Mouse (Mus musculus): ENCODE results near the gene Plekho2. TPM values are rescaled to one million over a fixed set of nuclear protein-coding genes. Genes with fewer than 3 reads are reported as not detected.
A peak's percentile ranks its signal among the peaks of the same experiment; 100 is the strongest.

Gene Plekho2
- polyA plus RNA-seq, 1 experiment from 2014 or later = 13.4 TPM

DNA sequence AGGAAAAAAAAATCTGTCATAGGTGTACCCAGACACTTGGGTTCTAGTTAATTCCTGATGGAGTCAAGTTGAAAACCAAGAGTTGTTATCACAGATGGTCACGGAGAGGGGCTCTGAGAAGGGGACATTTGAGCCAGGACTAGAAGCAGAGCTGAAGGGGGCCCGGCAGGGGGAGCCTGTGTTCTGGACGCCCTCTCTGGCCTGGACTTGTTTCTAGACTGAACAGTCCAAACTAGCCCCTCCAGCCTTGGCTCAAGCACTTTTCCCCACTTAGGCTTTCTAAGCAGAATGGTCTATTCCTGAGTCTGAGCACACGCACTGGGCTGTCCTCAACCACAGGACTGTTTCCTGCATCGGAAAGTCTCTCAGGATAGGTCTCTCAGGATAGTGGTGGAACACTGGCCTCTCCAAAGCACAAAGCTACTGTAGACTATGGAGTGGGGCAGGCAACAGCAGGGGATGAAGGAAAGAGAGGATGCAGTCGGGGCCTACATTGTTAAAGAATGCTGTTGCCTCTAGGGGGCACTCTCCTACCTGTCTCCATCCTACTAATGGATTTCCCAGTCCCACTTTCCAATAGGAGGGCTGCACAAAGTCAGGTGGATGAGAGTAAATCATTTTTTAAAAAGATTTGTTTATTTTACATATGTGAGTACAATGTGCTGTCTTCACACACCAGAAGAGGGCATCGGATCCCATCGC, 23.7 kb upstream of the Plekho2 start:
- WGBS = 55% methylated on average over 8 of the region's 8 CpGs

DNA sequence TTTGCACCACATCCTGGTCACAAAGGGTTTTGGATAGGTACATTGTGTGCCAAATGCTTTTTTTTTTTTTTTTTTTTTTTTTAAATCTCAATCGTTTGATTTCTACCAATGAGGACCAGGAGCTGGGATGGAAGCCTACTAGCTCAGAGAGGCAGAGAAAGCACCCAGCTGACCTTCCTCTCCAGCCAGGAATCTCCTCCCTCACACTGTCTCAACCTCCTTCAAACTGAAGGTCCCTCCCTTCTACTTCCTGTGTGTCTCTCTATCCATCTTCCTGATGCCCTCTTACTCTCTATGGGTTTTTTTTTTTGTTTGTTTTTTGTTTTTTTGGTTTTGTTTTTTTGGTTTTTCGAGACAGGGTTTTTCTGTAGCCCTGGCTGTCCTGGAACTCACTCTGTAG, 21.1 kb upstream of the Plekho2 start:
- TF ChIP-seq CTCF (IDR thresholded peaks at IDR 0.05; ENCODE audit: low read depth) = no peak
- Histone ChIP-seq H3K27ac (no peak overlapping the region), H3K9me3 (replicated peaks; ENCODE audit: low read length) (no peaks in the 10 kb centered on the region), H3K4me1 (replicated peaks; ENCODE audit: insufficient read depth, low read length) (no peaks in the 10 kb centered on the region), H3K4me3 (replicated peaks; ENCODE audit: low read depth, low read length) (no peak overlapping the region), H3K27me3 (ENCODE audit: insufficient read depth, low read length) (no peaks in the 10 kb centered on the region), H3K9ac (ENCODE audit: low read depth, low read length) (no peak overlapping the region), H3K36me3 (ENCODE audit: insufficient read depth, low read length) (no peaks in the 10 kb centered on the region), H3K4me2 (ENCODE audit: low read length) (no peak overlapping the region)
- no peak for DNase-seq (ENCODE audit: low spot score)
- ATAC-seq (replicated peaks; ENCODE audit: low FRiP score, low read depth) = no peak
- 64% methylated on average over 2 of the region's 2 CpGs for WGBS

More for the DNA sequence above, 23.7 kb upstream of the Plekho2 start:
- no peak overlapping the region for H3K27ac ChIP-seq
- H3K9me3 ChIP-seq (replicated peaks; ENCODE audit: low read length) = no peaks in the 10 kb centered on the region
- H3K36me3 ChIP-seq (ENCODE audit: insufficient read depth, low read length) = no peaks in the 10 kb centered on the region
- H3K4me1 ChIP-seq (replicated peaks; ENCODE audit: insufficient read depth, low read length) = no peaks in the 10 kb centered on the region
- no peak overlapping the region for H3K4me3 ChIP-seq (replicated peaks; ENCODE audit: low read depth, low read length)
- no peak overlapping the region for H3K4me2 ChIP-seq (ENCODE audit: low read length)
- DNase-seq (ENCODE audit: low spot score) = peak; percentile 52
- no peaks in the 10 kb centered on the region for H3K27me3 ChIP-seq (ENCODE audit: insufficient read depth, low read length)
- H3K9ac ChIP-seq (ENCODE audit: low read depth, low read length) = no peak overlapping the region
- TF ChIP-seq CTCF (IDR thresholded peaks at IDR 0.05; ENCODE audit: low read depth) = peak; percentile 60
- no peak for ATAC-seq (replicated peaks; ENCODE audit: low FRiP score, low read depth)

DNA sequence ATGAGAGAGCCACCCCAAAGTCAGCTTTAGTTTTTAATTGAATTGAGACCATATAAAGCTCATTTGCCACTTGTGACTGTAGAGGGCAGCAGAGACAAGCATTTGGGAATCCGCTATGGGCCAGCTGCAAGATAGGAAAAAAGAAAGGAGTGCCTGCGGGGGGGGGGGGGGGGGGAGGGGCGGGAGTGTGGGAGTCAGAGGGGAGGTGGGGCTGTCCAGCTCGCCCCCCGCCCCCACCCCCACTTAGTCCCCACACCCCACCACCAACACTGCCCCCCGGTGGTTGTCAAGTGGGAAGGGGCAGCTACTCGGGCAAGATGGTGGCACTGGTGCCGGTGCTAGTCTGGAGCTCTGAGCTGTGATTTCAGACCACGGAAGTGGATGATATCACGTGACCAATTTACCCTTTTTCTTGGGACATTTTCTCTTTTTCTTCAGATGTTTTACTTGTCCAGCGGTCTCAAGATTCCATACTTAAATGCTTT, 19.0 kb upstream of the Plekho2 start:
- Histone ChIP-seq H3K4me1 (replicated peaks; ENCODE audit: insufficient read depth, low read length) (no peaks in the 10 kb centered on the region), H3K4me2 (ENCODE audit: low read length) (0 out of 2 replicates have a peak overlapping the region, but pooled peaks have one; percentile 27), H3K27me3 (ENCODE audit: insufficient read depth, low read length) (no peaks in the 10 kb centered on the region), H3K4me3 (replicated peaks; ENCODE audit: low read depth, low read length) (0 out of 2 replicates have a peak overlapping the region, but pooled peaks have one; percentile 11), H3K27ac (no peak overlapping the region), H3K9me3 (replicated peaks; ENCODE audit: low read length) (no peaks in the 10 kb centered on the region), H3K9ac (ENCODE audit: low read depth, low read length) (no peak overlapping the region), H3K36me3 (ENCODE audit: insufficient read depth, low read length) (0 out of 2 replicates have a peak, but pooled peaks cover 4% of the 10 kb centered on the region)
- ATAC-seq (replicated peaks; ENCODE audit: low FRiP score, low read depth) (no peak), DNase-seq (ENCODE audit: low spot score) (peak; percentile 86)
- TF ChIP-seq CTCF (IDR thresholded peaks at IDR 0.05; ENCODE audit: low read depth) = peak; percentile 73
- WGBS = 49% methylated on average over 7 of the region's 11 CpGs

DNA sequence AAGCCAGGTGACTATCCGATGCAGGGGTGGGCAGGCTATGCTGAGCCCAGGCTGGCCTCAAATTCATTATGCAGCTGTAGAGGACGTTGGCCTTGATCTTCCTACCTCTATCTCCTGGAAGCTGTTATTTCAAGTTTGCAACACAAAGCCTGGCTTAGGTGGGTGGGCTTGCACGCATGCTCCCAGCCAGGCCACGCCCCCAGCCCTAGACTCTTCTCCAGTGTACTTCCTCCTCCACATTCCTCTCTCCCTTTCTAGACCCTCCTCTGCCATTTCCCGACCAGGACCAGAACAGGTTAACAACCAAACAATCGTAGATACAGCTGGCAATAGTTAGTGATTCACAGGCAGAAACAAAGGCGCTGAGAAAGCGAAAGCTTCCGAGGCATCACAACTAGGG, 13.8 kb upstream of the Plekho2 start:
- ATAC-seq (replicated peaks; ENCODE audit: low FRiP score, low read depth) = no peak
- DNase-seq (ENCODE audit: low spot score) = no peak
- Histone ChIP-seq H3K36me3 (ENCODE audit: insufficient read depth, low read length) (0 out of 2 replicates have a peak, but pooled peaks cover 10% of the 10 kb centered on the region), H3K9me3 (replicated peaks; ENCODE audit: low read length) (no peaks in the 10 kb centered on the region), H3K9ac (ENCODE audit: low read depth, low read length) (no peak overlapping the region), H3K4me1 (replicated peaks; ENCODE audit: insufficient read depth, low read length) (0 out of 2 replicates have a peak, but pooled peaks cover 5% of the 10 kb centered on the region), H3K27me3 (ENCODE audit: insufficient read depth, low read length) (no peaks in the 10 kb centered on the region), H3K4me3 (replicated peaks; ENCODE audit: low read depth, low read length) (no peak overlapping the region), H3K4me2 (ENCODE audit: low read length) (no peak overlapping the region), H3K27ac (no peak overlapping the region)
- no peak for TF ChIP-seq CTCF (IDR thresholded peaks at IDR 0.05; ENCODE audit: low read depth)
- WGBS = 68% methylated on average over 9 of the region's 9 CpGs

DNA sequence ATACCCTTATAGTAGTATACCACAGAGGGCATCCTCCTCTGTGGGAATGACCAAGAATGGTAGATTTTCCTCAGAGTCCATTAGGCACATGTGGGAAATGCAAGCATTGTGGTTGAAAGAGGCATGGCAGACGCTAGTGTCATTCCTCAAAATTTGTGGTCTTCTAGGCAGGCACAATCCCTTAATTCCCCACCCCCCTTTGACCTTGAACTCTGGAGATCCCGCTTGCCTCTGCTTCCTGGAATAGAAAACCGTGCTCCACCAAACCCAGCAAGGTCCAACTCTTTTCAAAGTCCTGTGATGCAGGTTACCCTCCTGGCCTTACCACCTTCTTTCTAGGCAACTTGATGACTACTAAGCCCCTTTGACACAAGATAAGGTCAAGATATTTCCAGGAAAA, 12.9 kb upstream of the Plekho2 start:
- WGBS = 84% methylated on average over 3 of the region's 3 CpGs

DNA sequence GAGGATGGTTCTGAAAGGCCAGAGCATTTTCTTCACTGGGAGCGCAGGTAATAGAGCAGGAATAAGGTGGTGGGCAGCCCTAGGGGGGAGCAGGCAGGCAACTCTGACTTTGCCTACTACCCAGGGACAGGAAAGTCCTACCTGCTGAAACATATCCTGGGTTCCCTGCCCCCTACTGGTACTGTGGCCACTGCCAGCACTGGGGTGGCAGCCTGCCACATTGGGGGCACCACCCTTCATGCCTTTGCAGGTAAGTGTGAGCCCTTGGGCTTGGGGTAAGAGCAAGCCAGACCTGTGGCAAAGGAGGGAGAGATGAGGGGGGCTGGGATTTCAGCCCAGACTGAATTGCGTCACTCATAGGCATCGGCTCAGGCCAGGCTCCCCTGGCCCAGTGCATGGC, 9.3 kb upstream of the Plekho2 start:
- Histone ChIP-seq H3K36me3 (ENCODE audit: insufficient read depth, low read length) (0 out of 2 replicates have a peak, but pooled peaks cover 6% of the 10 kb centered on the region), H3K27me3 (ENCODE audit: insufficient read depth, low read length) (no peaks in the 10 kb centered on the region), H3K9ac (ENCODE audit: low read depth, low read length) (no peak overlapping the region), H3K4me1 (replicated peaks; ENCODE audit: insufficient read depth, low read length) (0 out of 2 replicates have a peak, but pooled peaks cover 11% of the 10 kb centered on the region), H3K27ac (no peak overlapping the region), H3K9me3 (replicated peaks; ENCODE audit: low read length) (no peaks in the 10 kb centered on the region), H3K4me3 (replicated peaks; ENCODE audit: low read depth, low read length) (no peak overlapping the region), H3K4me2 (ENCODE audit: low read length) (peak overlapping the region; percentile 97)
- peak; percentile 28; the same call in 1 of the 2 replicates for TF ChIP-seq CTCF (IDR thresholded peaks at IDR 0.05; ENCODE audit: low read depth)
- ATAC-seq (replicated peaks; ENCODE audit: low FRiP score, low read depth) = no peak
- DNase-seq (ENCODE audit: low spot score) = no peak
- 82% methylated on average over 3 of the region's 3 CpGs for WGBS

More for the DNA sequence above, 12.9 kb upstream of the Plekho2 start:
- no peak overlapping the region for H3K9ac ChIP-seq (ENCODE audit: low read depth, low read length)
- no peaks in the 10 kb centered on the region for H3K27me3 ChIP-seq (ENCODE audit: insufficient read depth, low read length)
- 0 out of 2 replicates have a peak, but pooled peaks cover 8% of the 10 kb centered on the region for H3K4me1 ChIP-seq (replicated peaks; ENCODE audit: insufficient read depth, low read length)
- ATAC-seq (replicated peaks; ENCODE audit: low FRiP score, low read depth) (no peak), DNase-seq (ENCODE audit: low spot score) (no peak)
- H3K36me3 ChIP-seq (ENCODE audit: insufficient read depth, low read length) = 0 out of 2 replicates have a peak, but pooled peaks cover 10% of the 10 kb centered on the region
- H3K4me3 ChIP-seq (replicated peaks; ENCODE audit: low read depth, low read length) = no peak overlapping the region
- H3K4me2 ChIP-seq (ENCODE audit: low read length) = no peak overlapping the region
- H3K9me3 ChIP-seq (replicated peaks; ENCODE audit: low read length) = no peaks in the 10 kb centered on the region
- TF ChIP-seq CTCF (IDR thresholded peaks at IDR 0.05; ENCODE audit: low read depth) = no peak
- H3K27ac ChIP-seq = no peak overlapping the region

Data from kidney, postnatal 0 days (tissue).